8 mouse cellular contexts compared by ENCODE assay signal in the genomic region with DNA sequence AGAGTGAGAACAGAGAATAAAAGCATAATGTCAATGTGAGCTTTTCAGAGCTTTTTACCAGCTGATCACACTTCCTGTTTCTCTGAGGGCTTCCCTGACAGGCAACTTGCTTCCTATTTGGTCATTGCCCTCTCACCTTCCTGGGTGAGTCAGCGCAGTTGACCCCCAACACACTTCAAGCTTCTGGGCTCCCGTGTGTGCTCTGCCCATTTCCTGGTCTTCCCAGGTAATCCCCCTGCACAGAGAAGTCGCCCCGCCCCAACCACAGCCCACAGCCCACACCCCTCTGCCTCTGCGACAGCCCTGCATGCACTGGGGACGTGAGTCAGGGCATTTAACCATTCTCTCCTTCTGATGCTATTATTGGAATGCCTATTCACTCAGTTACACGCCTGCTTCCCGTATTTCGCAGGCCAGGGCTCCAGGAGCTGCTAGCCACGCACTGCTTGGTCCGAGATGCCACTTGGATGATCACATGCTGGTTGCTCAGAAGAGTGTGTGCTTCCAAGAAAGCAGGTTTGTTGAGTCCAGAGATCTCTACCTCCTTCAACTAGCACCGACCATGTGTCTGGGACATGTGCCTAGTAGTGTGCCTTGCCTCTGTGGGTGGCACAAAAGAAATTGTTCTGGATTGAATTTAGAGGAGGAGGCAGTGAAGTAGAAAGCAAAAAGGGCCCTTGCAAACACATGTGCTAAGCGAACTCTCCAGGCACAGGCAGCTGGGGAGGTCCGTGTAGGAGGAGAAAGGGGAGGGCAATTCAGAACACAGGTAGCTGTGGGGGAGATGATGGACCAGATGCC.
A peak's percentile ranks its signal among the peaks of the same experiment; 100 is the strongest.
DNase-seq lines count a peak whose midpoint lies in the region; ATAC-seq lines count a peak whose summit lies in the region.

No protein-coding gene starts in this region.

- H3K4me1 ChIP-seq in heart, embryonic 11.5 days (ENCODE audit: control insufficient read depth, insufficient read depth, low read length), result no peaks in the 10 kb centered on the region
- peaks cover 30% of the 10 kb centered on the region for H3K4me1 ChIP-seq in embryonic facial prominence, embryonic 13.5 days

- no peaks in the 10 kb centered on the region for H3K36me3 ChIP-seq in heart, embryonic 11.5 days (ENCODE audit: control insufficient read depth, insufficient read depth, low read length)
- H3K36me3 ChIP-seq in embryonic facial prominence, embryonic 13.5 days, result no peaks in the 10 kb centered on the region

- 0 out of 2 replicates have a peak, but pooled peaks have one; percentile 52 for ATAC-seq in heart, embryonic 11.5 days (replicated peaks; ENCODE audit: insufficient number of reproducible peaks, low FRiP score, low TSS enrichment)
- peak; percentile 84 for ATAC-seq in CD4-positive, CD25-positive, alpha-beta regulatory T cell, adult 4 months
- peak; percentile 43; the same call in 1 of the 2 replicates for ATAC-seq in embryonic facial prominence, embryonic 13.5 days (ENCODE audit: insufficient number of reproducible peaks, insufficient read depth, low FRiP score, low TSS enrichment, low read depth)

- peak overlapping the region; percentile 44 for H3K4me2 ChIP-seq in heart, embryonic 11.5 days
- H3K4me2 ChIP-seq in embryonic facial prominence, embryonic 13.5 days, result peak overlapping the region; percentile 31

- no peak overlapping the region for H3K9ac ChIP-seq in heart, embryonic 11.5 days (ENCODE audit: low read depth, low read length)
- H3K9ac ChIP-seq in embryonic facial prominence, embryonic 13.5 days, result no peak overlapping the region

- no peak for DNase-seq in heart, postnatal 25 days (ENCODE audit: low spot score)
- peak; percentile 14 to 32 for DNase-seq in layer of hippocampus, postnatal 36 days
- peak; percentile 49 to 53 for DNase-seq in lung, postnatal 4 days
- DNase-seq in thymus, postnatal 4 days, result peak; percentile 76
- no peak for DNase-seq in cerebellum, adult 11 months

- H3K27me3 ChIP-seq in heart, embryonic 11.5 days (ENCODE audit: control insufficient read depth, insufficient read depth, low read length), result no peaks in the 10 kb centered on the region
- no peaks in the 10 kb centered on the region for H3K27me3 ChIP-seq in embryonic facial prominence, embryonic 13.5 days

- intact Hi-C loops in heart, postnatal 25 days (cut with DNase I), result no loop called here

- H3K27ac ChIP-seq in heart, embryonic 11.5 days (ENCODE audit: low read depth, low read length), result no peak overlapping the region
- peak overlapping the region; percentile 39; the same call in 1 of the 2 replicates for H3K27ac ChIP-seq in embryonic facial prominence, embryonic 13.5 days

- H3K4me3 ChIP-seq in heart, embryonic 11.5 days (ENCODE audit: low read depth, low read length), result no peak overlapping the region
- H3K4me3 ChIP-seq in embryonic facial prominence, embryonic 13.5 days, result no peak overlapping the region

- H3K9me3 ChIP-seq in heart, embryonic 11.5 days (replicated peaks; ENCODE audit: control insufficient read depth, low read length), result no peaks in the 10 kb centered on the region
- no peaks in the 10 kb centered on the region for H3K9me3 ChIP-seq in embryonic facial prominence, embryonic 13.5 days

- WGBS in heart, embryonic 11.5 days (ENCODE audit: insufficient replicate concordance), result 36% methylated on average over 14 of the region's 14 CpGs
- WGBS in embryonic facial prominence, embryonic 13.5 days, result 33% methylated on average over 14 of the region's 14 CpGs

Comparison
In these comparisons a context has a peak if more than half of its experiments do, and no peak if none do; other contexts are left out.
1. DNase-seq: peak in layer of hippocampus, postnatal 36 days (2 of 2), lung, postnatal 4 days (2 of 2) and thymus, postnatal 4 days (single experiment); none in heart, postnatal 25 days (single experiment) and cerebellum, adult 11 months (single experiment).
2. Peak in every context shown above with its lines, with median percentiles within 50 percentile points of each other: ATAC-seq.